Mouse (Mus musculus) ES-E14 (cell line): ENCODE data around the gene 5530401A14Rik.

Source experiments
- ZC3H11A ChIP-seq: IDR thresholded peaks from 2 replicates; pipeline ENCODE4 v1.6.1; 2012; ENCODE audit warnings: low read depth, mild to moderate bottlenecking, inconsistent platforms, low read length, borderline replicate concordance
- ZNF384 ChIP-seq: IDR thresholded peaks from 2 replicates; pipeline ENCODE4 v1.6.1; 2012; ENCODE audit warnings: low read depth, low read length, inconsistent platforms

DNA sequence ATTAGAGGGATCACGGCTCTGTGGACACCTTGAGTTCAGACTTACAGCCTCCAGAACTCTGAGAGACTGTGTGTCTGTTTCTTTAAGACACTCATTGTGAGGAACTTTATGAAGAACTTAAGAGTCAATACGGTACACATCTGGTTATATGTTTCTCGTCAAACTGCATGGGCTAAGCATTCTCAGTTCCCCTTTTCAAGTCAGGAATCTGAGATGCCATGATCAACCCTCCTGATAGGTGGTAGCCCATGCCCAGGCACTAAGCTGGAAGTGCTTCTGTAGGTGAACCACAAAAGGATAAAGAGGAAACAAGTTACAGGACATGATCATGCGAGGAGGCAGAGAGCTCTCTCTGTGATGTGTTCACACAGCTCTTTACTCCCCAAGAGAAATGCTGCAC is 52.6 kb downstream of the 5530401A14Rik start:
- TF ChIP-seq ZC3H11A (no peak), ZNF384 (no peak)
